Mouse (Mus musculus) heart, embryonic 12.5 days (tissue): ENCODE measurements around the gene Dennd1c. TPM values are rescaled to one million over a fixed set of nuclear protein-coding genes. Genes with fewer than 3 reads are reported as not detected.
A peak's percentile ranks its signal among the peaks of the same experiment; 100 is the strongest.
"Not testable (repeated sequence)": the region's sequence is repeated elsewhere in the genome, so short reads cannot be mapped to it uniquely, and the experiment has no call there.

ENCODE experiments used
- ATAC-seq: fragments of 200-750 bp; cut with Nextera tagmentation; 2 replicates; pipeline ENCODE4 v1.8.0; 2017; ENCODE audit warnings: moderate TSS enrichment, moderate library complexity; ENCODE audit not compliant: insufficient number of reproducible peaks, low FRiP score
- H3K27ac ChIP-seq: fragments of 300-500 bp; sonication (generic); 2 replicates; pipeline ENCODE4 v1.5.1; 2016; ENCODE audit warnings: mild to moderate bottlenecking, moderate library complexity; ENCODE audit not compliant: poor library complexity, severe bottlenecking
- H3K27me3 ChIP-seq: fragments of 300-500 bp; sonication (generic); replicated peaks from 2 replicates; pipeline ENCODE4 v1.6.1; 2016; ENCODE audit warnings: mild to moderate bottlenecking, moderate library complexity
- H3K36me3 ChIP-seq: fragments of 300-500 bp; sonication (generic); 2 replicates; pipeline ENCODE4 v1.6.1; 2016; ENCODE audit warnings: mild to moderate bottlenecking, moderate library complexity
- H3K4me1 ChIP-seq: fragments of 300-500 bp; sonication (generic); replicated peaks from 2 replicates; pipeline ENCODE4 v1.6.1; 2016; ENCODE audit warnings: mild to moderate bottlenecking
- H3K4me2 ChIP-seq: fragments of 300-500 bp; sonication (generic); 2 replicates; pipeline ENCODE4 v1.6.1; 2016; ENCODE audit warnings: mild to moderate bottlenecking, moderate library complexity
- H3K4me3 ChIP-seq: fragments of 300-500 bp; sonication (generic); 2 replicates; pipeline ENCODE4 v1.5.1; 2016; ENCODE audit warnings: mild to moderate bottlenecking
- H3K9ac ChIP-seq: fragments of 300-500 bp; sonication (generic); 2 replicates; pipeline ENCODE4 v1.6.1; 2016; ENCODE audit warnings: mild to moderate bottlenecking, moderate library complexity
- H3K9me3 ChIP-seq: fragments of 300-500 bp; sonication (generic); replicated peaks from 2 replicates; pipeline ENCODE4 v1.6.1; 2016; ENCODE audit warnings: mild to moderate bottlenecking, moderate library complexity
- WGBS: fragments of 180-500 bp; shearing (Covaris S2); methylation state at CpG from one replicate; pipeline ENCODE4 v1.1.7; 2016; 5-methylcytosine and 5-hydroxymethylcytosine counted together
- polyA plus RNA-seq: library from polyadenylated mRNA; unstranded; fragments of >200 nt; fragmentation: Nextera tagmentation; extraction: Ambion mirVana; gene quantifications from 2 replicates; pipeline ENCODE4 v1.2.1, GENCODE M21; 2016

Dennd1c gene
- polyA plus RNA-seq, 1 experiment from 2014 or later = 0.66 TPM

DNA sequence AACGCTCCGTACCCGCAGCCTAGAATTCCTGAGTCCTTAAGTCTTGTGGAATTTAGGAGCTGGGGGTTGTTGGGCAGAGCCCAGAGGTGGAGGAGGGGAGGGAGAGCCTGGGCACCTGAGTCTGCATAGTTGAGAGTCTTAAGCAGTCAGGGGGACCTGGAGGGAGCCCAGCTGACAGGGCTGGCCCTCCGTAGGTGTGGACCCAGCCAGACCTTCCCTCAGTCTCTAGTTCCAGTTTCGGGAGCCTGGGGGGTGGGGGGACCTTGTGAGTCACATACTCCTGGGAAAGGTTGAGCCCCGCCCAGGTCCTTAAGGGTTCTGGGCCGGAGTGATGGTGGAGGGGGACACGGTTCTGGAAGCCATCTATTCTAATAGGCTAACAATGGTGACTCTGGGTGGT, 15.3 kb downstream of the Dennd1c start:
- H3K36me3 ChIP-seq = no peaks in the 10 kb centered on the region
- H3K27ac ChIP-seq = no peak overlapping the region
- H3K9me3 ChIP-seq = no peaks in the 10 kb centered on the region
- no peak overlapping the region for H3K4me3 ChIP-seq
- peaks cover 66% of the 10 kb centered on the region for H3K27me3 ChIP-seq
- H3K4me1 ChIP-seq = peaks cover 26% of the 10 kb centered on the region
- WGBS = 11% methylated on average over 8 of the region's 8 CpGs
- no peak overlapping the region; the same call in 1 of the 2 replicates for H3K4me2 ChIP-seq
- ATAC-seq = no peak
- no peak overlapping the region for H3K9ac ChIP-seq

- H3K9ac ChIP-seq = peak overlapping the region; percentile 3; the same call in 1 of the 2 replicates
Measured at GRCm38 (mm10) chr17:57062548-57062947, 15.8 kb downstream of the Dennd1c start.

DNA sequence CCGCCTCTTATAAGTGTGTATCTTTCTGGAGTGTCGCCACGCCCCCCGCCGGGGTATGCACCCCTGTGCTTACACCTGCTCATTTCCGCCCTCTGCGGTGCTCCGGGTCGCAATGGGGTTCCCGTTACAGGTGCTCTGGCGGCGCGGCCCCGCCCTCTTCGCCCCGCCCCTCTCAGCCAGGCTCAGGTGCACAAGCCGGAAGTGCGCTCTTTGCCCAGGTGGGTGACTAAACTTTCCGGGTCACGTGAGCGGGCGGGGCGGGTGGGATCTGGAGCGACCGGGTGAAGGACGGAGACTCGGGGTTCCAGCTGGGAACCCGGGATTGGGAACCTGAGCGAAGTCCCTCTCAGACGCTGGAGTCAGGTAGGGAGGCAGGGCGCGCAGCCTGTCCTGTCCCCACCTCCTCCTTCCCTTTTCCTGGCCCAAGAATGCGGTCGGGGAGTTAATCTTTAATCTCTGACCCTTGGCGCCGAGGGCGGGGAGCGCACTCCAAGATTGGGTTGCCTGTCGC, 16.2 kb downstream of the Dennd1c start:
- Histone ChIP-seq H3K4me2 (peak overlapping the region; percentile 69), H3K9me3 (no peaks in the 10 kb centered on the region), H3K27ac (no peak overlapping the region), H3K9ac (peak overlapping the region; percentile 3; the same call in 1 of the 2 replicates), H3K4me1 (peaks cover 30% of the 10 kb centered on the region), H3K27me3 (peaks cover 57% of the 10 kb centered on the region), H3K36me3 (0 out of 2 replicates have a peak, but pooled peaks cover 2% of the 10 kb centered on the region), H3K4me3 (peak overlapping the region; percentile 42)
- 2% methylated on average over 37 of the region's 39 CpGs for WGBS
- ATAC-seq = no peak

More at GRCm38 (mm10) chr17:57062548-57062947, 15.8 kb downstream of the Dennd1c start:
- H3K36me3 ChIP-seq = no peaks in the 10 kb centered on the region
- H3K27me3 ChIP-seq = peaks cover 61% of the 10 kb centered on the region
- H3K27ac ChIP-seq = no peak overlapping the region
- 1% methylated on average over 22 of the region's 22 CpGs for WGBS
- ATAC-seq = no peak
- peak overlapping the region; percentile 69 for H3K4me2 ChIP-seq
- H3K9me3 ChIP-seq = no peaks in the 10 kb centered on the region
- peaks cover 30% of the 10 kb centered on the region for H3K4me1 ChIP-seq
- peak overlapping the region; percentile 42 for H3K4me3 ChIP-seq

GRCm38 (mm10) chr17:57061069-57061468, 17.2 kb downstream of the Dennd1c start:
- no peaks in the 10 kb centered on the region for H3K9me3 ChIP-seq
- ATAC-seq = no peak
- peaks cover 49% of the 10 kb centered on the region for H3K27me3 ChIP-seq
- H3K36me3 ChIP-seq = 0 out of 2 replicates have a peak, but pooled peaks cover 2% of the 10 kb centered on the region
- H3K4me2 ChIP-seq = peak overlapping the region; percentile 88
- H3K4me3 ChIP-seq = peak overlapping the region; percentile 92; the same call in 1 of the 2 replicates
- H3K4me1 ChIP-seq = peaks cover 30% of the 10 kb centered on the region
- no peak overlapping the region for H3K27ac ChIP-seq
- no peak overlapping the region for H3K9ac ChIP-seq
- WGBS = 31% methylated on average over 10 of the region's 10 CpGs

DNA sequence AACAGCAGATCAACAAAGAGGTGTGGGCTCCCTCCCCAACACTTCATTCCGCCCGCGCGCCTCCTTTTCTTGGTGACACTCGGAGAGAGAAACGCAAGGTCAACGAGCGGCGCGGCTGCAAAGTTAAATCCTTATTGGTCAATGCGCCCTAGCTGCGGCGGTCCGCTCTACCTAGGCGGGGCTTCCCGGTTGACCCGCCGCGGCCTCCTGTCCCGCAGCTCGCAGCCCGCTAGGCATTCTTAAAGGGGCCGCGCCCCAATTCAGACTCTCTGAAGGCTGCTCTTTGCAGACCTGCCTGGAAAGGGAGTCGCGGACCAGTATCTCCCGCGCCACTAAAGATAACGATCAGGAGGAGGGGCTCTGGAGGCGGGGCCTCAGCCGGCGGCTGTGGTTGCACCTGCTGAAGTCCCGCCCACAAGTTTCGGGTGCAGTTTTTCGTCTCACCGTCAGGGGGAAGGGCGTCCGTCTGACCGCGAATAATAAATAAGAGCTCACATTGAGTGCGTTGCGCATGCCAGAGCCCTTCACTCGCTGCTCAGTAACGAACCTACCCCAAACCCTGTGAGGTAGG, 18.0 kb downstream of the Dennd1c start:
- H3K4me3 ChIP-seq = peak overlapping the region; percentile 92
- peak; percentile 86 for ATAC-seq
- peak overlapping the region; percentile 88 for H3K4me2 ChIP-seq
- peaks cover 8% of the 10 kb centered on the region; the same call in 1 of the 2 replicates for H3K36me3 ChIP-seq
- H3K4me1 ChIP-seq = peaks cover 30% of the 10 kb centered on the region
- no peaks in the 10 kb centered on the region for H3K9me3 ChIP-seq
- H3K27me3 ChIP-seq = peaks cover 42% of the 10 kb centered on the region
- H3K27ac ChIP-seq = 0 out of 2 replicates have a peak overlapping the region, but pooled peaks have one; percentile 14
- H3K9ac ChIP-seq = 0 out of 2 replicates have a peak overlapping the region, but pooled peaks have one; percentile 90
- WGBS = under 1% methylated on average over 44 of the region's 44 CpGs

DNA sequence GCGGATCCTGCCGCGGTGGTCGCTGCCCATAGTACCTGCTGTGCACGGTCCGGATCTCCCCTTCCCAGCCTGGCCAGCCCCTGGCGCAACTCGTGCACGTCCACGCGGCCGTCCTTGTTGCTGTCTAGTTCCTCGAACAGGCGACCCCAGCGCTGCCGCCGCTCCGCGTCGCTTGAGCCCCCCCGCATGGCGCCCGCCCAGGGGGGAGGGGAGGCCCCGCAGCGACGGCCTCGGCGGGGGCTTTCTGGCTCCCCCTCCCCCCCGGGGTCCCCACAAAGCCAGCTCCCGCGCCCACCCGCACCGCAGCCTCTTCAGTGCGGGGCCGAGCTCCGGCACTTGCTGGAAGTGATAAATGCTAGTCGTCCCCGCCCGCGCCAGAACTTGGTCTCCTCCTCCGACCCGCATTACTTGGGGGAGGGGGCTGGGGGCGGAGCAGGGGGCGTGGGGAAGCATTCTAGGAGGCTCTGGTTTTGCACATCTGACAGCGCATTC, 18.8 kb downstream of the Dennd1c start, which contains the start of gene Slc25a23:
Gene Slc25a23 (minus strand): TSS at position 378 of the 492 bp plus-strand sequence.
- WGBS = under 1% methylated on average over 31 of the region's 45 CpGs

GRCm38 (mm10) chr17:57058891-57059485, 19.3 kb downstream of the Dennd1c start, which contains the start of gene Crb3:
Gene Crb3, plus strand, starts transcription at chr17:57059105.
- peaks cover 29% of the 10 kb centered on the region for H3K27me3 ChIP-seq
- H3K36me3 ChIP-seq = peaks cover 21% of the 10 kb centered on the region
- peak within 1 kb of the TSS; percentile 90 for H3K9ac ChIP-seq
- peak within 1 kb of the TSS; percentile 40; the same call in 1 of the 2 replicates for H3K27ac ChIP-seq
- WGBS = 8% methylated on average over 5 of the region's 22 CpGs
- no peaks in the 10 kb centered on the region for H3K9me3 ChIP-seq
- peak within 1 kb of the TSS; percentile 92 for H3K4me3 ChIP-seq
- H3K4me1 ChIP-seq = peaks cover 30% of the 10 kb centered on the region
- peak; percentile 3; the same call in 1 of the 2 replicates for ATAC-seq
- peak within 1 kb of the TSS; percentile 88 for H3K4me2 ChIP-seq

More for the DNA sequence above, 18.8 kb downstream of the Dennd1c start, which contains the start of gene Slc25a23:
- Histone ChIP-seq H3K4me2 (peak within 1 kb of the TSS; percentile 88), H3K9me3 (no peaks in the 10 kb centered on the region), H3K27ac (peak within 1 kb of the TSS; percentile 40; the same call in 1 of the 2 replicates), H3K4me3 (peak within 1 kb of the TSS; percentile 92), H3K36me3 (peaks cover 15% of the 10 kb centered on the region), H3K9ac (peak within 1 kb of the TSS; percentile 90), H3K4me1 (peaks cover 30% of the 10 kb centered on the region), H3K27me3 (peaks cover 34% of the 10 kb centered on the region)
- ATAC-seq = peak; percentile 69

GRCm38 (mm10) chr17:57056246-57056645, 22.1 kb downstream of the Dennd1c start:
- Histone ChIP-seq H3K4me3 (no peak overlapping the region), H3K36me3 (peaks cover 47% of the 10 kb centered on the region), H3K9ac (no peak overlapping the region), H3K27me3 (peaks cover 5% of the 10 kb centered on the region), H3K27ac (no peak overlapping the region), H3K4me2 (no peak overlapping the region), H3K9me3 (no peaks in the 10 kb centered on the region), H3K4me1 (peaks cover 19% of the 10 kb centered on the region)
- 79% methylated on average over 3 of the region's 3 CpGs for WGBS
- ATAC-seq = no peak

DNA sequence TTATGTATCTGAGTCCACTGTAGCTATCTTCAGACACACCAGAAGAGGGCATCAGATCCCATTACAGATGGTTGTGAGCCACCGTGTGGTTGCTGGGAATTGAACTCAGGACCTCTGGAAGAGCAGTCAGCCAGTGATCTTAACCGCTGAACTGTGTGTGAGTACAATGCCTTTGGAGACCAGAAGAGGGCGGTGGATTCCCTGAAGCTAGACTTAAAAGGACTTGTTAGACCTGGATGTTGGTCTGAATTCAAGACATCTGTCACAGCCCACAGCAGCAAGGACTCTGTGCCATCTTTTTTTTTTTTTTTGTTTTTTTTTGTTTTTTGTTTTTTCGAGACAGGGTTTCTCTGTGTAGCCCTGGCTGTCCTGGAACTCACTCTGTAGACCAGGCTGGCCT, 26.6 kb downstream of the Dennd1c start:
- not testable (repeated sequence) for H3K9ac ChIP-seq, H3K27ac ChIP-seq, H3K4me1 ChIP-seq, H3K4me2 ChIP-seq, H3K4me3 ChIP-seq, ATAC-seq, H3K9me3 ChIP-seq, H3K27me3 ChIP-seq
- H3K36me3 ChIP-seq = peaks cover 68% of the 10 kb centered on the region
- WGBS = 74% methylated on average over 4 of the region's 4 CpGs

DNA sequence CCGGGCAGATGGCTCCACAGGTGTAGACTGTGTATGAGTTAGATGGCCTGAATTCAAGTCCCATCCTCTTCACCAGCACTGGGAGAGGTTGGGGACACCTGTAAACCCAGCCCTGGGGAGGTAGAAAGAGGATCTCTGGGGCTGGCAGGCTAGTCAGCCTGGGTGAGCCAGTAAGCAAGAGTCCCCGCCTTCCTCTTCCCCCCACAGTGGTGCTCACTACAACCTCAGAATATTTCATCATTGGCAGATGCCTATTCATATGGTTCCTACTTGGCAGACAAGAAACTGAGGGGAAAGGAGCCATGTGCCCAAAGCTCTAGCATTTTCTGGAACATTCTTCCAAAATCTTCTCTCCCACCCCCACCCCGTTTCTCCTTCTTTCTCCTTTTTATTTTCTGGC, 29.5 kb downstream of the Dennd1c start:
- H3K36me3 ChIP-seq = peaks cover 58% of the 10 kb centered on the region
- no peaks in the 10 kb centered on the region for H3K9me3 ChIP-seq
- no peaks in the 10 kb centered on the region for H3K4me1 ChIP-seq
- 92% methylated on average over 3 of the region's 3 CpGs for whole genome bisulfite sequencing
- no peak overlapping the region for H3K4me2 ChIP-seq
- H3K4me3 ChIP-seq = no peak overlapping the region
- no peak overlapping the region for H3K27ac ChIP-seq
- no peak overlapping the region for H3K9ac ChIP-seq
- ATAC-seq = no peak
- H3K27me3 ChIP-seq = no peaks in the 10 kb centered on the region

DNA sequence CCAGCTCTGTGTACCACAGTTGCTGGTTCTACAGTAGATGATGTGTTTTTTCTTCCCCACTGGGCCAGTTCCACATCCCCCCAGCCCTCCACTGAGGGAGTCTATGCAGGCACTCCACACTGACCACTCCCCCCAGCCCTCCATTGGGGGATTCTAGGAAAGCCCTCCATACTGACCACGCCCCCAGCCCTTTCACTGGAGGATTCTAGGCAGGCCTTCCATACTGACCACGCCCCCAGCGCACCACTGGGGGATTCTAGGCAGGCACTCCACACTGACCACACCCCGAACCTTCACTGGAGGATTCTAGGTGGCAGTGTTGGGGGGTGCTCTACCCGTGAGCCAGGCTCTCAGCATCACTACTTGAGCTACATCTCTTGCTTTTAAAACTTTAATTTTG, 30.9 kb downstream of the Dennd1c start:
- Histone ChIP-seq H3K36me3 (peaks cover 44% of the 10 kb centered on the region), H3K9me3 (no peaks in the 10 kb centered on the region), H3K4me1 (peaks cover 10% of the 10 kb centered on the region), H3K9ac (no peak overlapping the region), H3K4me3 (no peak overlapping the region), H3K27me3 (no peaks in the 10 kb centered on the region), H3K27ac (no peak overlapping the region), H3K4me2 (no peak overlapping the region)
- 0 out of 2 replicates have a peak, but pooled peaks have one; percentile 26 for ATAC-seq
- WGBS = 19% methylated on average over 5 of the region's 5 CpGs
